Mouse (Mus musculus): ENCODE data around the gene Cpt1b. TPM values are rescaled to one million over a fixed set of nuclear protein-coding genes. Genes with fewer than 3 reads are reported as not detected.

Cpt1b gene
- polyA plus RNA-seq, 1 experiment from 2014 or later = 0.95 TPM

GRCm38 (mm10) chr15:89459821-89460220 is 34.2 kb upstream of the Cpt1b start:
- H3K9ac ChIP-seq (replicated peaks) = no peak overlapping the region
- peaks cover 78% of the 10 kb centered on the region for H3K36me3 ChIP-seq
- peaks cover 13% of the 10 kb centered on the region for H3K4me1 ChIP-seq
- H3K9me3 ChIP-seq = no peaks in the 10 kb centered on the region
- WGBS = 92% methylated on average over 7 of the region's 7 CpGs
- H3K27ac ChIP-seq (replicated peaks) = no peak overlapping the region
- H3K4me3 ChIP-seq = no peak overlapping the region
- ATAC-seq (replicated peaks) = no peak
- no peaks in the 10 kb centered on the region for H3K27me3 ChIP-seq
- no peak overlapping the region for H3K4me2 ChIP-seq (replicated peaks)

- H3K27ac ChIP-seq (replicated peaks) = no peak overlapping the region
These were observed 33.3 kb upstream of the Cpt1b start for GRCm38 (mm10) chr15:89458942-89459341.

GRCm38 (mm10) chr15:89455642-89456041 is 30.0 kb upstream of the Cpt1b start:
- Histone ChIP-seq H3K27me3 (no peaks in the 10 kb centered on the region; the same call in 1 of the 2 replicates), H3K4me2 (replicated peaks) (peak overlapping the region; percentile 88), H3K27ac (replicated peaks) (no peak overlapping the region), H3K9ac (replicated peaks) (peak overlapping the region; percentile 83), H3K9me3 (no peaks in the 10 kb centered on the region), H3K4me1 (peaks cover 24% of the 10 kb centered on the region), H3K4me3 (peak overlapping the region; percentile 93), H3K36me3 (peaks cover 41% of the 10 kb centered on the region)
- WGBS = 76% methylated on average over 6 of the region's 6 CpGs
- no peak for ATAC-seq (replicated peaks)

More at GRCm38 (mm10) chr15:89458942-89459341, 33.3 kb upstream of the Cpt1b start:
- Histone ChIP-seq H3K4me2 (replicated peaks) (no peak overlapping the region), H3K9ac (replicated peaks) (no peak overlapping the region), H3K4me3 (no peak overlapping the region), H3K27me3 (no peaks in the 10 kb centered on the region), H3K9me3 (no peaks in the 10 kb centered on the region), H3K36me3 (peaks cover 73% of the 10 kb centered on the region), H3K4me1 (peaks cover 16% of the 10 kb centered on the region)
- no peak for ATAC-seq (replicated peaks)
- WGBS = 96% methylated on average over 15 of the region's 15 CpGs

GRCm38 (mm10) chr15:89454857-89455256 is 29.2 kb upstream of the Cpt1b start:
- Histone ChIP-seq H3K4me2 (replicated peaks) (peak overlapping the region; percentile 88), H3K9me3 (no peaks in the 10 kb centered on the region), H3K4me3 (peak overlapping the region; percentile 93), H3K4me1 (peaks cover 24% of the 10 kb centered on the region), H3K27ac (replicated peaks) (peak overlapping the region; percentile 81; the same call in 1 of the 2 replicates), H3K9ac (replicated peaks) (peak overlapping the region; percentile 83), H3K36me3 (peaks cover 34% of the 10 kb centered on the region), H3K27me3 (no peaks in the 10 kb centered on the region; the same call in 1 of the 2 replicates)
- 9% methylated on average over 5 of the region's 6 CpGs for WGBS
- ATAC-seq (replicated peaks) = peak; percentile 49

GRCm38 (mm10) chr15:89453865-89454478 is 28.3 kb upstream of the Cpt1b start, which contains the start of gene Mapk8ip2:
Gene Mapk8ip2, plus strand, starts transcription at chr15:89453913.
- peak within 1 kb of the TSS; percentile 88 for H3K4me2 ChIP-seq (replicated peaks)
- peak; percentile 80 for ATAC-seq (replicated peaks)
- under 1% methylated on average over 46 of the region's 53 CpGs for WGBS

GRCm38 (mm10) chr15:89452906-89453864 is 27.5 kb upstream of the Cpt1b start:
- H3K27ac ChIP-seq (replicated peaks) = peak overlapping the region; percentile 81
- WGBS = 5% methylated on average over 24 of the region's 24 CpGs
- peak; percentile 78 for ATAC-seq (replicated peaks)
- peak overlapping the region; percentile 88 for H3K4me2 ChIP-seq (replicated peaks)
- H3K9ac ChIP-seq (replicated peaks) = peak overlapping the region; percentile 83
- H3K9me3 ChIP-seq = no peaks in the 10 kb centered on the region
- H3K4me3 ChIP-seq = peak overlapping the region; percentile 93
- no peaks in the 10 kb centered on the region; the same call in 1 of the 2 replicates for H3K27me3 ChIP-seq
- peaks cover 19% of the 10 kb centered on the region for H3K36me3 ChIP-seq
- H3K4me1 ChIP-seq = peaks cover 24% of the 10 kb centered on the region

More at GRCm38 (mm10) chr15:89453865-89454478, 28.3 kb upstream of the Cpt1b start, which contains the start of gene Mapk8ip2:
- H3K9ac ChIP-seq (replicated peaks) = peak within 1 kb of the TSS; percentile 83
- H3K4me3 ChIP-seq = peak within 1 kb of the TSS; percentile 93
- peaks cover 24% of the 10 kb centered on the region for H3K4me1 ChIP-seq
- H3K36me3 ChIP-seq = peaks cover 27% of the 10 kb centered on the region
- H3K9me3 ChIP-seq = no peaks in the 10 kb centered on the region
- H3K27me3 ChIP-seq = no peaks in the 10 kb centered on the region; the same call in 1 of the 2 replicates
- H3K27ac ChIP-seq (replicated peaks) = peak within 1 kb of the TSS; percentile 81

GRCm38 (mm10) chr15:89442486-89443070 is 16.9 kb upstream of the Cpt1b start:
- H3K27ac ChIP-seq (replicated peaks) = no peak overlapping the region
- no peaks in the 10 kb centered on the region for H3K4me1 ChIP-seq
- H3K27me3 ChIP-seq = no peaks in the 10 kb centered on the region
- H3K4me3 ChIP-seq = no peak overlapping the region
- ATAC-seq (replicated peaks) = no peak
- no peak overlapping the region for H3K9ac ChIP-seq (replicated peaks)
- WGBS = 40% methylated on average over 8 of the region's 8 CpGs
- H3K9me3 ChIP-seq = no peaks in the 10 kb centered on the region
- no peak overlapping the region for H3K4me2 ChIP-seq (replicated peaks)
- H3K36me3 ChIP-seq = no peaks in the 10 kb centered on the region

- Histone ChIP-seq H3K4me2 (replicated peaks) (no peak overlapping the region), H3K27ac (replicated peaks) (no peak overlapping the region), H3K4me3 (no peak overlapping the region), H3K36me3 (no peaks in the 10 kb centered on the region), H3K4me1 (peaks cover 4% of the 10 kb centered on the region; the same call in 1 of the 2 replicates), H3K9ac (replicated peaks) (no peak overlapping the region), H3K9me3 (no peaks in the 10 kb centered on the region), H3K27me3 (no peaks in the 10 kb centered on the region)
- ATAC-seq (replicated peaks) = no peak
- 83% methylated on average over 5 of the region's 5 CpGs for WGBS
These were observed 10.2 kb upstream of the Cpt1b start for GRCm38 (mm10) chr15:89435878-89436277.

GRCm38 (mm10) chr15:89434136-89434535 is 8.5 kb upstream of the Cpt1b start:
- Histone ChIP-seq H3K9me3 (no peaks in the 10 kb centered on the region), H3K4me2 (replicated peaks) (no peak overlapping the region), H3K27ac (replicated peaks) (no peak overlapping the region), H3K36me3 (no peaks in the 10 kb centered on the region), H3K4me3 (no peak overlapping the region), H3K4me1 (peaks cover 10% of the 10 kb centered on the region), H3K27me3 (no peaks in the 10 kb centered on the region), H3K9ac (replicated peaks) (no peak overlapping the region)
- no peak for ATAC-seq (replicated peaks)
- WGBS = 74% methylated on average over 3 of the region's 3 CpGs

GRCm38 (mm10) chr15:89432946-89433345 is 7.3 kb upstream of the Cpt1b start:
- Histone ChIP-seq H3K4me2 (replicated peaks) (no peak overlapping the region), H3K27ac (replicated peaks) (no peak overlapping the region), H3K36me3 (no peaks in the 10 kb centered on the region), H3K4me3 (no peak overlapping the region), H3K9me3 (no peaks in the 10 kb centered on the region), H3K27me3 (no peaks in the 10 kb centered on the region), H3K4me1 (peaks cover 20% of the 10 kb centered on the region), H3K9ac (replicated peaks) (no peak overlapping the region)
- ATAC-seq (replicated peaks) = no peak
- WGBS = 78% methylated on average over 4 of the region's 4 CpGs

GRCm38 (mm10) chr15:89431806-89432205 is 6.1 kb upstream of the Cpt1b start:
- Histone ChIP-seq H3K4me3 (no peak overlapping the region), H3K9me3 (no peaks in the 10 kb centered on the region), H3K4me1 (peaks cover 22% of the 10 kb centered on the region), H3K9ac (replicated peaks) (no peak overlapping the region), H3K27ac (replicated peaks) (no peak overlapping the region), H3K4me2 (replicated peaks) (no peak overlapping the region), H3K27me3 (no peaks in the 10 kb centered on the region), H3K36me3 (peaks cover 6% of the 10 kb centered on the region; the same call in 1 of the 2 replicates)
- no peak for ATAC-seq (replicated peaks)
- 95% methylated on average over 6 of the region's 6 CpGs for WGBS
